Mouse (Mus musculus) erythroblast, embryonic 14.5 days (primary cell): ENCODE measurements around the gene Sox10. TPM values are rescaled to one million over a fixed set of nuclear protein-coding genes. Genes with fewer than 3 reads are reported as not detected.

ENCODE experiments used
- H3K27me3 ChIP-seq: 2 replicates; pipeline ENCODE4 v1.6.1; 2012; ENCODE audit warnings: inconsistent platforms; ENCODE audit not compliant: control insufficient read depth
- H3K36me3 ChIP-seq: 2 replicates; pipeline ENCODE4 v1.6.1; 2012; ENCODE audit warnings: mild to moderate bottlenecking, inconsistent platforms; ENCODE audit not compliant: control insufficient read depth
- H3K4me1 ChIP-seq: 2 replicates; pipeline ENCODE4 v1.6.1; 2012; ENCODE audit warnings: inconsistent platforms; ENCODE audit not compliant: control insufficient read depth
- H3K4me3 ChIP-seq: replicated peaks from 2 replicates; pipeline ENCODE3; 2012; ENCODE audit warnings: moderate library complexity, mild to moderate bottlenecking, inconsistent platforms
- H3K9me3 ChIP-seq: 2 replicates; pipeline ENCODE4 v1.6.1; 2012; ENCODE audit warnings: low read length, inconsistent platforms, mixed read lengths; ENCODE audit not compliant: control insufficient read depth
- GATA1 ChIP-seq: IDR thresholded peaks from 2 replicates; pipeline ENCODE4 v1.6.1; 2012; ENCODE audit warnings: low read length, inconsistent platforms, mixed read lengths
- TAL1 ChIP-seq: IDR thresholded peaks from 3 replicates; pipeline ENCODE4 v1.6.1; 2012; ENCODE audit warnings: low read length, inconsistent platforms, mixed read lengths
- polyA plus RNA-seq: library from polyadenylated mRNA; stranded (reverse); fragments of >175 nt; gene quantifications from 2 replicates; pipeline ENCODE4 v1.2.3, GENCODE M21; 2012

The Sox10 gene
- polyA plus RNA-seq, 1 experiment: not detected

GRCm38 (mm10) chr15:79131442-79131841, 33.6 kb downstream of the Sox10 start:
- Histone ChIP-seq H3K27me3 (no peaks in the 10 kb centered on the region), H3K4me1 (no peaks in the 10 kb centered on the region), H3K36me3 (peaks cover 16% of the 10 kb centered on the region), H3K9me3 (peaks cover 6% of the 10 kb centered on the region), H3K4me3 (no peak overlapping the region)
- no peak for TF ChIP-seq TAL1
- no peak for TF ChIP-seq GATA1

GRCm38 (mm10) chr15:79130782-79131181, 34.3 kb downstream of the Sox10 start:
- no peak for TF ChIP-seq GATA1
- TF ChIP-seq TAL1: no peak
- Histone ChIP-seq H3K36me3 (peaks cover 16% of the 10 kb centered on the region), H3K4me3 (no peak overlapping the region), H3K9me3 (peaks cover 6% of the 10 kb centered on the region), H3K27me3 (no peaks in the 10 kb centered on the region), H3K4me1 (peaks cover 3% of the 10 kb centered on the region)

DNA sequence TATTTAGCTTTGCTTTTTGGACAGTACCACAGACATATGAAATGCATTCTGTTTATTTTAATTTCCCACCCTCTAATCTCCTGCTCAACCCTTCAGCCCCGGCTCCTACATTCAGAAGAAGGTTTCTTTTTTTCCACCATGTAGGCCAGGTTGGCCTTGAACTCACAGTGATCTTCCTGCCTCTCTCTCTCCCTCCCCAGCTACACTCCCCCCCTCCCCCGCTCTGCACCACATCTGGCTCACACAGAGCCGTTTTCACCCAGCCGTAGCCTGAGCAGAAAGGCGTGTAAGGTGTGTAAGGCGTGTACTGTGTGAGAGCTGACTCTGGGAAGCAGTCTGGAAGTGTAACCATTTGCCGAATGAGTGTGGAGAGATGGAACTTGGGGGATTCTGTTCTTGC, 35.7 kb downstream of the Sox10 start:
- Histone ChIP-seq H3K4me3 (no peak overlapping the region), H3K9me3 (peaks cover 6% of the 10 kb centered on the region), H3K36me3 (peaks cover 18% of the 10 kb centered on the region), H3K4me1 (peaks cover 3% of the 10 kb centered on the region), H3K27me3 (no peaks in the 10 kb centered on the region)
- TF ChIP-seq GATA1 (no peak), TAL1 (no peak)

DNA sequence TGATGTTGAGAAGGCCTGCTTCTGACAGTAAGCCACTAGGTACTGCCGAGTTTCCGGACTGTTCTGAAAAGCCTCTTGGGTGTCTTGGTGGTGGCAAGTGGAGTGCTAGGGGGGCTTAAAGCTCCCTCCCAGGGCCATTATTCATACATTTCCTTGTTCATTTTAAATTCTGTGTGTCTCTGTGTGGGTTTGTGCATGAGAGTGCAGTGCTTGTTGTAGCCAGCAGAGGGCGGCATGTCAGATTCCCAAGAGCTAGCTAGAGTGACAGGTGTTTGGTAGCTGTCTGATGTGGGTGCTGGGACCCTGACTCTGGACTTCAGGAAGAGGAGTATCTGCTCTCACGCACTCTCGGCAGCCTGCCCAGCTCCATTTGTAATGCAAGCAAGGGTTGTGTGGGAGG, 36.8 kb downstream of the Sox10 start:
- Histone ChIP-seq H3K27me3 (no peaks in the 10 kb centered on the region), H3K9me3 (peaks cover 6% of the 10 kb centered on the region), H3K4me3 (no peak overlapping the region), H3K36me3 (peaks cover 20% of the 10 kb centered on the region), H3K4me1 (peaks cover 3% of the 10 kb centered on the region)
- TF ChIP-seq TAL1 (no peak), GATA1 (no peak)

GRCm38 (mm10) chr15:79127101-79127500, 37.9 kb downstream of the Sox10 start:
- Histone ChIP-seq H3K4me1 (peaks cover 3% of the 10 kb centered on the region), H3K27me3 (no peaks in the 10 kb centered on the region), H3K9me3 (peaks cover 6% of the 10 kb centered on the region), H3K36me3 (peaks cover 21% of the 10 kb centered on the region), H3K4me3 (no peak overlapping the region)
- TF ChIP-seq GATA1 (no peak), TAL1 (no peak)

DNA sequence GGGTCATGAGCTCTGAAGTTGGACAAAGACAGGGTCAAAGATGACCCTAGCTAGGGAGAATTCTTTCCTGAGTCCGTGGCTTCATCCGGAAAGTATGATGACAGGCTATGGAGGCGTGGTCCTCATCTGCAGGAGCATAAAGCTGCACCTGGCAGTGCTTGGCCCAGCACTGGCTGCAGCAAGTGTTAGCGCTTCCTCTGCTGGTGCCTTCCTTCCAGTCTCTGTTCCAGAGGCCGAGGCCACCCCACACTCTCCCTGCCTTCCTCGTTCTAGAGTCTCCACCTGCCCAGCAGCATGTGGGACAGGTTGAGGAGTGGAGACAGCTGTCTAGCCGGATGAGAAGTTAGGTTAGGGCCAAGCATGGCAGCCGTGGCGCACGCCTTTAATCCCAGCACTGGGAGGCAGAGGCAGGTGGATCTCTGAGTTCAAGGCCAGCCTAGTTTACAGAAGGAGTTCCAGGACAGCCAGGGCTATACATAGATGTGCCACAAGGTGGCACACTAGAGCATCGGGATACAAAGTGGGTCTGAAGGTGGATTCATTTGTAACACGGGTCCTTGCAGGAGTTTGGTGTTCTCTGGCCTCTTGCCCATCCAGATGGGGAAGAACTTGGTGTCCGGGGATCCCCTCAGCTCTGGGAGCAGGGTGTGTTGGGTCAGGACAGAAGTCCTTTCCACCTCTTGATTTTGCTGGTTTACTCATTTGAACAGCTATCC, 38.7 kb downstream of the Sox10 start:
- TF ChIP-seq GATA1: no peak
- TF ChIP-seq TAL1: no peak
- Histone ChIP-seq H3K4me3 (no peak overlapping the region), H3K27me3 (no peaks in the 10 kb centered on the region), H3K9me3 (peaks cover 6% of the 10 kb centered on the region), H3K4me1 (peaks cover 3% of the 10 kb centered on the region), H3K36me3 (peaks cover 21% of the 10 kb centered on the region)

DNA sequence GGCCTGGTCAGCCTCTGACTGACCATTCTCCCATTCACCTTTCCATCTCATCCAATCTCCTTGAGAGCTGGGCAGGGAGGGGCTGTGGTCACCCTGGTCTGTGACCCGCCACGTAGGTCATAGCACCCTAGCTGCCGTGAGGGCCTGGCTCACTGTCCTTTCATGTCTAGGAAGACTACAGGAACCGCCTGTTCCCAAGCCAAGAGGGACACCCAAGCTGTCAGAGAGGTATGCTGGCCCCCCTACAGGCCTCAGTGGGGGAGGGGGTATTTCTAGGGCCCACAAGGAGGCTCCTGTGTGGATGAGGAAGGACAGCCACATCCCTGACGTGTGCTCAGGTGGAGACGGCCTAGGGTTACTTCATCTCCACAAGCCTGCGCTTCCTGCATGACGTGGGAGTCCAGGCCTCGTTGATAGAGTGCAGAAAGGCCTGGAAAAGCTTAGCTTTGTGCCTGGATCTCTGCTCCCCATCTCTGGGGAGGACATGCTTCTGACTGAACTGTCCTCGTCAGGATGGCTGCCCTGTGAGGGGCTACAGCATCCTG, 40.6 kb downstream of the Sox10 start:
- Histone ChIP-seq H3K27me3 (no peaks in the 10 kb centered on the region), H3K9me3 (peaks cover 6% of the 10 kb centered on the region), H3K36me3 (peaks cover 22% of the 10 kb centered on the region), H3K4me1 (peaks cover 3% of the 10 kb centered on the region), H3K4me3 (no peak overlapping the region)
- TF ChIP-seq TAL1 (no peak), GATA1 (no peak)

GRCm38 (mm10) chr15:79123751-79124150, 41.3 kb downstream of the Sox10 start:
- no peaks in the 10 kb centered on the region for H3K27me3 ChIP-seq
- peaks cover 22% of the 10 kb centered on the region for H3K36me3 ChIP-seq
- H3K4me3 ChIP-seq: no peak overlapping the region
- TF ChIP-seq GATA1 (no peak), TAL1 (no peak)
- peaks cover 3% of the 10 kb centered on the region for H3K4me1 ChIP-seq
- peaks cover 6% of the 10 kb centered on the region for H3K9me3 ChIP-seq

GRCm38 (mm10) chr15:79122546-79122945, 42.5 kb downstream of the Sox10 start:
- Histone ChIP-seq H3K4me1 (peaks cover 3% of the 10 kb centered on the region), H3K9me3 (no peaks in the 10 kb centered on the region), H3K27me3 (no peaks in the 10 kb centered on the region), H3K4me3 (no peak overlapping the region), H3K36me3 (peaks cover 15% of the 10 kb centered on the region; the same call in 1 of the 2 replicates)
- TF ChIP-seq GATA1: no peak
- no peak for TF ChIP-seq TAL1
